Mouse (Mus musculus) adrenal gland, postnatal 10 days (tissue): Measurements from ENCODE around the gene Atp6v1g2. TPM values are rescaled to one million over a fixed set of nuclear protein-coding genes. Genes with fewer than 3 reads are reported as not detected.
A peak's percentile ranks its signal among the peaks of the same experiment; 100 is the strongest.

Experiments used
- DNase-seq: peaks from one replicate; pipeline ENCODE4 v3.0.0; 2021; ENCODE audit warnings: mixed read lengths
- long read RNA-seq, 2 experiments: library from polyadenylated mRNA; stranded (forward); transcript quantifications; one replicate each; pipeline ENCODE4 v2.0.0; 2021
- total RNA-seq, 2 experiments: library from RNA; stranded (reverse); gene quantifications; 2 replicates each; pipeline ENCODE4 v1.2.3; 2021

Gene Atp6v1g2
- 1 to 10 TPM; 5.6 to 9.4 TPM for total RNA-seq
- long read RNA-seq, experiment 1, partial matches to known transcripts = 4 of 8 reads
- long read RNA-seq, experiment 1, other reads (novel, unspliced or antisense) = 0 of 8 reads
- long read RNA-seq, experiment 2, transcript Atp6v1g2-201 (3 exons, 1,528 nt) = major isoform, 6 of 12 reads
- long read RNA-seq, experiment 2, partial matches to known transcripts = 0 of 12 reads
- long read RNA-seq, experiment 2, other reads (novel, unspliced or antisense) = 3 of 12 reads

GRCm38 (mm10) chr17:35233114-35233980, at the start of gene Atp6v1g2:
Gene Atp6v1g2, plus strand, starts transcription at chr17:35233660.
- DNase-seq = peak; percentile 54

DNA sequence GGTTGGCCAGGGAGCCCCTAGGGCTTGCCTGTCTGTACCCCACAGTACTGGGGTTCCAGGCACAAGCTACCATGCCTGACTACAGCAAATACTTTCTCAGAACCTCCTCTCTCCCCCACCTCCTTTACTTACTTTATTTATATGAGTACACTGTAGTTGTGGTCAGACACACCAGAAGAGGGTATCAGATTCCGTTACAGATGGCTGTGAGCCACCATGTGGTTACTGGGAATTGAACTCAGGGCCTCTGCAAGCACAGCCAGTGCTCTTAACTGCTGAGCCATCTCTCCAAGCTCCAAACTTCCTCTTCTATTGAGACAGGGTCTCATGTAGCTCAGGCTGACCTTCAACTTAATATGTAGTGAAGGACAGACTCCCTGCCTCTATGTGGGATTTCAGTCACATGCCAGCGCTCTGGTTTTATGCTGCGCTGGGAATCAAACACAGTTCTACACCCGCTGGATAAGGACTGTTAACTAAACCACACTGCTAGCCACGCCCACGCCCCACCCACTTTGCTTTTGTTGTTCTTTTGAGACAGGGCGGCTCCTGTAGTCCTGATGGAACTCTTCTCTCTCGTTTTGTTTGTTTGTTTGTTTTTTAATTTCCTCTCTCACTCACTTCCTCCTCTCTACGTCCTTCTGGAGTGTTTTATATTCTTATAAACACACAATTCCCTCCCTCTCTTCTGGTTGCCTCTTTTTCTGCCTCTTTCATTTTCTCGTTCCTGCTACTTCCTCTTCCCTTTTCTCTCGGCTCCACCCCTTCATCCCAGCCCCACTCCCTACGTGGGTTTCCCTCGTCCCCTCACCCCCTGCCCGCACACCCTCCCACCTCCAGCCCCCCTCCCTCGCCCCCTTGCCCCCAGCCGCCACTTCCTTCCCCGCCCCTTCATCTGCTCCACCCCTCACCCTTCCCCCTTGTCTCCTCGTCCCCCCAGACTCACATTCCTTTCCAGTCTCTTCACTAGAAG, 47.5 kb upstream of the Atp6v1g2 start:
- peak; percentile 84 for DNase-seq

DNA sequence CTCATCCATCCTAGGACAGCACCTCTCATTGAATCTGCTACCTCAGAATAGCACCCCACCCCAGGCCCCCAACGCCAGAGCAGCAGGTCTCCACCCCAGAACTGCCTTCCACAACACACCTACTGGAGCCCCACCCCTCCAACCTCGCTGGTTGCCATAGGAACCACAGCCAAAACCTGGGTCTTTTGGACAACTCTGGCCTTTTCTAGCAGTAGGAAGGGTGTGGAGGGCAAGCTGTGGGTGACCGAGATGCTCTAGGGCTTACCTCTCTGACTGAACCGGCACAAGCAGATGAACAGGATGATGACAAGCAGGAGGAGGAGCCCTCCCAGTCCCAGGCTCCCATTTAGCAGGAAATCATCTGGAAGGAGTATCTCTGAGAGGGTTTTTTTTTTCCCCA, 46.8 kb upstream of the Atp6v1g2 start:
- DNase-seq = no peak

DNA sequence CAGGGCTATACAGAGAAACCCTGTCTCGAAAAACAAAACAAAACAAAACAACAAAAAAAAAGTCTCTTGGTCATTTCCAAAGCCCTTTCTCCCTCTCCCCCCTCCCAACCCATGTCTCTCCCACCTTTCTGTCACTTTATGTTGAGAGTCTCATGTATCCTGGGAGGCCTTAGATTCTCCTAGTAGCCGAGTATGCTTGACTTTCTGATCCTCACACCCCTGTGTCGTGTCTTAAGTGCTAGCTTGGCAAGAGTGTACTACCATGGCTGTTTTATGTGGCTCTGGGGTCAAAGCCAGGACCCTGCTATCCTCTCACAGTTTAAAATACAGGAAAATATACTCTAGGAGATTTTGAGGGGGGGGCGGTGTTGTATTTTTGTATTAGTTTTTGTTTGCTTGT, 46.1 kb upstream of the Atp6v1g2 start:
- DNase-seq = no peak

GRCm38 (mm10) chr17:35187959-35188610, 45.4 kb upstream of the Atp6v1g2 start, which contains the start of gene Lst1:
Gene Lst1, minus strand, starts transcription at chr17:35188439.
- DNase-seq = no peak

DNA sequence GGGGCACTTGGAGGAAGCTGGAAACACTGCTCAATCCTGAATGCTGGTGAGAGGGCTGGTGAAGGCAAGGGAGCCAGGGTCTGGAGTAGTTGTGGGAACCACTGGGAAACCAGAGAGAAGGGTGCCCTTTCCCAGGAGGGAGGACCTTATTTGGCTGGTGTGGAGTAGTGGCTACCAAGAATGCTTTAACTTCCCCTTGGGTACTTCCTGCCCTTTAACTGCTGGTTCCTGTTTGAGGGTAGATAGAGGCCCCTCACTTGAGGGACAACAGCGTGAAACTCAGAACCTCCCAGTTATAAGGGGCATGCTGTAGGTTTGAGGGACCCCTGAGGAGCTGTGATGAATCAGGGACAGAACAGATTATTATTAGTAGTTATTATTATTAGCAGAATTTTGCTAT, 44.3 kb upstream of the Atp6v1g2 start:
- DNase-seq = no peak

GRCm38 (mm10) chr17:35190096-35190495, 43.4 kb upstream of the Atp6v1g2 start:
- DNase-seq = no peak

DNA sequence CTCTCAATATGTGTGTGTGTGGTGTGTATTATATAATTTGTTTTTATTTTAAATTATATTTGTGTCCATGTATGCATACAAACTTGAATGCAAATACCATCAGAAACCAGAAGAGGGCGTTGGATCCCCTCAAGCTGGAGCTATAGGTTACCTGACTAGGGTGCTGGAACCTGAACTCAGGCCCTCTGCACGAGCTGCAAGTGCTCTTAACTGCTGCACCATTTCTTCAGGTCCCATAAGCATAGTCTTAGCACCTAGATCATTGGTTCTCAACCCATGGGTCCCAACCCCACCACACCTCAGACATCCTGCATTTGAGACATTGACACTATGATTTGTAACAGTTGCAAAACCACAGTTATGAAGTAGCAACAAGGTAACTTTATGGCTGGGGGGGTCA, 41.7 kb upstream of the Atp6v1g2 start:
- DNase-seq = no peak

DNA sequence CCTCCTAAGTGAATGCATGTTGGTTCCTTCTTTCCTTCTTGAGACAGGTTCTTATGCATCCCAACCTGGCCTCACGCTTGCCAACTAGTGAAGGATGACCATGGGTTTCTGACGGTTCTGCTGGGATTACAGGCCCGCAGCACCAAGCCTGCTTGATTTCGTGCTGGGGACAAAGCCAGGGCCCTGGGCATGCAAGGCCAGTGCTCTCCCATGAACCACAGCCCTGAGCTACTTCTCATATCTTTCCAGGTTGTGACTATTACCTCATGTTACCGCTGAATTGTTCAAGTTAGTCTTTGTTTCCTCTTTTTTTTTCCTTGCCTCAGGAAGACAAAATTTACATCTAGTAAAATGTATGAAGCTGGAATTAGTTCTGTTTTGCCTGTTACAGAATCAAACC, 40.5 kb upstream of the Atp6v1g2 start:
- peak; percentile 43 for DNase-seq

DNA sequence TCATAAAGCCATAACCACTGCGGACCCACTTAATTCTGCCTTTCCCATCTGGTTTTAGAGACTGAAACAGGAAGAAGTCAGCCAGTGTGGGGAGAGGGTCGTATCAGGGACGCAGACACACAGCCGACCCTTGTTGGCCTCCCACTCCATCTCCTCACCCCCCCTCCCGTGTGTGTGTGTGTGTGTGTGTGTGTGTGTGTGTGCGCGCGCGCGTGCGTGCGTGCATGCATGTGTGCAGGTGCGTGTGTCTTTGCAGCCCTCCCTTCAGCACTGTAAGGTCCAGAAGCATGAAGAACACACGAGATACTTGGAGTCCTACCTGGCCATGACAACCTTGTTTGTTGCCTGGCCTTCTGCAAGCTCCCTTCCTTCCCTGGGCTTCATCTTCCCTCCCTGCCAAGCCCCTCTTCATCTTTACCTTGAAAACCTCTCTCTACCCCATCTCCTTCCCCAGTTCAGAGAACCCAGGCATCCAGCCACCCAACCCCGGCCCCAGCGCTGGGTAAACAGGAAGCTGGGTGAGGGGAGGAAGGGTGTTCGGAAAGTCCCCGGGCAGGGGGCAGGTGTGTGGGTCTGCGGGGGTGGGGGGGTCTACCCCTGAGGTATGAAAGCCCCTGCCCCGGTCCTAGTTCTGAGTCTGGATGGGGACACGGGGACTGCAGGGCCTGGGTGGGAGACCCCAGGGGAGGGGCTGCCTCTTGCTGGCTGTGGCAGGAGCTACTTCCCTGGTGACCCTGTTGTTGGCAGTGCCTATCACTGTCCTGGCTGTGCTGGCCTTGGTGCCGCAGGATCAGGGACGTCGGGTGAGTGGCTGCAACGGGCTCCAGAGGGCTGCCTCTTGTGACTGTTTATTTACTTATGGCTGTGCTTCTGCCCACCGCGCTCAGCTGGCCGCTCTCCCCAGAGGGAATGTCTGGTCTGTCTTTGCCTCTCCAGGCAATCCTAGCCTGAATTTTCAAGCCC, 39.3 kb upstream of the Atp6v1g2 start, which contains the start of gene Ltb:
Gene Ltb, plus strand, starts transcription at position 559 of the 963 bp plus-strand sequence.
- peak; percentile 60 for DNase-seq

DNA sequence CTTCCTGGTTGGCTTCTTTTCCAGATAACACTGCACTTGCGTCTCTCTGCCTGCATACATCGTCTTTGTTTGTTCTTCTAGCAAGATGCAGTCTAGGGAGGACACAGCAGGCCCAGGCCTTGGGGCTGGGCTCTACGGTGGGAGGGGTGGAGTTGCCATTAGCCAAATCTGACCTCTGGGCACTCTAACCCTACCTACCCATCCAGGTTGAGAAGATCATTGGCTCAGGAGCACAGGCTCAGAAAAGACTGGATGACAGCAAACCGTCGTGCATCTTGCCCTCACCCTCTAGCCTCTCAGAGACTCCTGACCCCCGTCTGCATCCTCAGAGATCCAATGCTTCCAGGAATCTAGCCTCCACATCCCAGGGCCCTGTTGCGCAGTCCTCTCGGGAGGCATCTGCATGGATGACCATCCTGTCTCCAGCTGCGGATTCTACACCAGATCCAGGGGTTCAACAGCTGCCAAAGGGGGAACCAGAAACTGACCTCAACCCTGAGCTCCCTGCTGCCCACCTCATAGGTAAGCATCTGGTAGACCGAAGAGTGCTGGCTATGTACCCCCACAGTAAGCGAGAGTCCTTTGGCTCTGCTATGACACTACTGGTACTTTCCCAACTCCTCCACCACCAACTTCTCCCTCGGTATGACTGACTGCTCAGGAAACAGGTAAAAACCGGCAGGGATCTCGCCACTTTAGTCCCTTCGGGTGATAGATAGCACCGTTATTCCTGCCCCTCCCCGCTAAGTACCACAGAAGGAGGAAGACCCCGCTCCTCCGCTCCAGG, 38.4 kb upstream of the Atp6v1g2 start:
- DNase-seq = no peak

- DNase-seq = peak; percentile 90
Measured at GRCm38 (mm10) chr17:35195631-35196320, 37.7 kb upstream of the Atp6v1g2 start.

DNA sequence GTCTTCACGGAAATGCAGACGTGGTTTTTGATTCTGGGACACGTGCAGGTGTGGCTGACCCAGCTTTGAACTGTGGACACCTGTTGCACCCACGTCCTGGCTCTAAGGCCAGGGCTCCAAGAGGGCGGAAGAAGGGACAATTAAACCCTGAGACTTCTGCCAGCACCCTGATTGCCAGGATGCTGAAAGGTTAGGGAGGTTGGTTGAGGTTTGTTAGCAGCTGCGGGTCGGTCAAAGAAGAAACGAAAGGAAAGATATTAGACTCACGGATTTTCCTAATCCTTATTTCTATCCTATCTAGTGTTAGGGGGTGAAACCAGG, 37.2 kb upstream of the Atp6v1g2 start:
- no peak for DNase-seq

GRCm38 (mm10) chr17:35197126-35197525, 36.3 kb upstream of the Atp6v1g2 start:
- DNase-seq = no peak

GRCm38 (mm10) chr17:35198029-35198428, 35.4 kb upstream of the Atp6v1g2 start:
- no peak for DNase-seq

- DNase-seq = no peak
Measured at GRCm38 (mm10) chr17:35198946-35199345, 34.5 kb upstream of the Atp6v1g2 start.

GRCm38 (mm10) chr17:35200398-35200797, 33.1 kb upstream of the Atp6v1g2 start:
- DNase-seq = no peak

GRCm38 (mm10) chr17:35201128-35201527, 32.3 kb upstream of the Atp6v1g2 start:
- no peak for DNase-seq

- DNase-seq = peak; percentile 53
Measured at GRCm38 (mm10) chr17:35201787-35202186, 31.7 kb upstream of the Atp6v1g2 start, which contains the start of gene Tnf. Gene Tnf, minus strand, starts transcription at chr17:35202007.
